Mouse (Mus musculus) limb, embryonic 11.5 days (tissue): ENCODE measurements at regions not wholly inside any gene's neighbourhood (a gene's known extent, or its start where the extent isn't known, plus 50 kb on each side); places are given as distances from the start of the nearest gene placed in this dataset.

Source experiments
- ATAC-seq: fragments of 200-750 bp; cut with Nextera tagmentation; 2 replicates; pipeline ENCODE4 v1.8.0; 2017; ENCODE audit warnings: low read depth; ENCODE audit not compliant: insufficient number of reproducible peaks, low FRiP score, low TSS enrichment
- DNase-seq: peaks from one replicate; pipeline ENCODE4 v3.0.0-alpha.2; 2015; ENCODE audit warnings: low spot score
- H3K27ac ChIP-seq: fragments of 300-500 bp; sonication (generic); replicated peaks from 2 replicates; pipeline ENCODE4 v1.5.1; 2014; ENCODE audit warnings: low read depth, mild to moderate bottlenecking, low read length
- H3K27me3 ChIP-seq: fragments of 300-500 bp; sonication (generic); 2 replicates; pipeline ENCODE4 v1.6.1; 2014; ENCODE audit warnings: mild to moderate bottlenecking, low read length, mixed read lengths; ENCODE audit not compliant: control insufficient read depth, insufficient read depth
- H3K36me3 ChIP-seq: fragments of 300-500 bp; sonication (generic); 2 replicates; pipeline ENCODE4 v1.6.1; 2014; ENCODE audit warnings: mild to moderate bottlenecking, low read length, moderate library complexity, mixed read lengths; ENCODE audit not compliant: control insufficient read depth, insufficient read depth
- H3K4me1 ChIP-seq: fragments of 300-500 bp; sonication (generic); 2 replicates; pipeline ENCODE4 v1.6.1; 2014; ENCODE audit warnings: low read length, mixed read lengths; ENCODE audit not compliant: control insufficient read depth, insufficient read depth
- H3K4me2 ChIP-seq: fragments of 300-500 bp; sonication (generic); 2 replicates; pipeline ENCODE4 v1.6.1; 2014; ENCODE audit warnings: low read depth, mild to moderate bottlenecking, moderate library complexity; ENCODE audit not compliant: severe bottlenecking
- H3K4me3 ChIP-seq: fragments of 300-500 bp; sonication (generic); 2 replicates; pipeline ENCODE4 v1.5.1; 2014; ENCODE audit warnings: low read depth, low read length
- H3K9ac ChIP-seq: fragments of 300-500 bp; sonication (generic); 2 replicates; pipeline ENCODE4 v1.6.1; 2014; ENCODE audit warnings: mild to moderate bottlenecking, low read length
- H3K9me3 ChIP-seq: fragments of 300-500 bp; sonication (generic); 2 replicates; pipeline ENCODE4 v1.6.1; 2016; ENCODE audit warnings: low read length; ENCODE audit not compliant: control insufficient read depth
- WGBS: fragments of 180-500 bp; shearing (Covaris S2); extraction: QIAGEN DNeasy Blood & Tissue Kit; methylation state at CpG from one replicate; pipeline ENCODE4 v1.1.7; 2014; 5-methylcytosine and 5-hydroxymethylcytosine counted together

- H3K9me3 ChIP-seq: no peaks in the 10 kb centered on the region
- H3K9ac ChIP-seq: no peak overlapping the region
- no peak overlapping the region for H3K4me2 ChIP-seq
- no peaks in the 10 kb centered on the region for H3K4me1 ChIP-seq
- DNase-seq (no peak), ATAC-seq (no peak)
- H3K27ac ChIP-seq: no peak overlapping the region
- no peak overlapping the region for H3K4me3 ChIP-seq
- no peaks in the 10 kb centered on the region for H3K36me3 ChIP-seq
- H3K27me3 ChIP-seq: no peaks in the 10 kb centered on the region
- WGBS: 81% methylated on average over 1 of the region's 1 CpGs
Observed at GRCm38 (mm10) chr15:15170387-15170786, 1558.2 kb upstream of the Cdh9 start.

- DNase-seq: no peak
- no peaks in the 10 kb centered on the region for H3K36me3 ChIP-seq
- no peaks in the 10 kb centered on the region for H3K27me3 ChIP-seq
- 53% methylated on average over 2 of the region's 2 CpGs for WGBS
- H3K9ac ChIP-seq: no peak overlapping the region
- no peaks in the 10 kb centered on the region for H3K4me1 ChIP-seq
- H3K4me2 ChIP-seq: no peak overlapping the region
- no peak for ATAC-seq
- no peaks in the 10 kb centered on the region for H3K9me3 ChIP-seq
- H3K4me3 ChIP-seq: no peak overlapping the region
- no peak overlapping the region for H3K27ac ChIP-seq
Observed at GRCm38 (mm10) chr15:15220296-15220695, 1508.3 kb upstream of the Cdh9 start.

GRCm38 (mm10) chr15:15229926-15230325 lies 1498.6 kb upstream of the Cdh9 start:
- no peaks in the 10 kb centered on the region for H3K36me3 ChIP-seq
- no peak overlapping the region for H3K4me3 ChIP-seq
- DNase-seq: no peak
- H3K9ac ChIP-seq: no peak overlapping the region
- 72% methylated on average over 3 of the region's 3 CpGs for WGBS
- H3K4me2 ChIP-seq: no peak overlapping the region
- H3K9me3 ChIP-seq: no peaks in the 10 kb centered on the region
- no peaks in the 10 kb centered on the region for H3K4me1 ChIP-seq
- ATAC-seq: no peak
- no peaks in the 10 kb centered on the region for H3K27me3 ChIP-seq
- H3K27ac ChIP-seq: no peak overlapping the region

- Histone ChIP-seq H3K36me3 (no peaks in the 10 kb centered on the region), H3K4me2 (no peak overlapping the region), H3K4me1 (no peaks in the 10 kb centered on the region), H3K27me3 (no peaks in the 10 kb centered on the region), H3K9me3 (no peaks in the 10 kb centered on the region), H3K27ac (no peak overlapping the region), H3K4me3 (no peak overlapping the region), H3K9ac (no peak overlapping the region)
- DNase-seq (peak; percentile 25), ATAC-seq (no peak)
Observed at GRCm38 (mm10) chr15:15238309-15238708, 1490.2 kb upstream of the Cdh9 start.
